Mouse (Mus musculus) ovary, postnatal 36 days (tissue): ENCODE measurements around the gene 1700023F06Rik.

ENCODE experiments used
- DNase-seq: peaks from one replicate; pipeline ENCODE4 v3.0.0; 2022; ENCODE audit warnings: low spot score, mixed read lengths

The 1700023F06Rik gene

DNA sequence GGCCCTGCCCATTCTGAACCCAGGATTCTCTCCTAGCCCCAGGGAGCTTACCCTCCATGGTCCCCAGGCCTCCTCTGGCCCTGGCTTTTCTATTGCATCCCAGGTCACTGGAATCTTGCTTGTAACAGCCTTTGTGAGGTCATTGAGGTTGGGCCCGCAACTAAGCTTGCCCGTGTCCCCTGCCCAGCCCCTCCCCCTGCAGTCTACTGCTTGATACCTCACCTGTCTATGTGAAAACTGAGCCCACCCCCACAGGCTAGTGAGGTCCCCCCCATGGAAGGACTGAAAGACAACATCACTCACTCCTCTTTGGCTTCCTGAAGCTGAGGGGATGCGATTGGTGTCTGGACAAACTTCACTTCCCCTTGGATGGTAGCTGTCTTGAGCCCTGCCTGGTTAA is at the start of gene 1700023F06Rik:
1700023F06Rik (minus strand) TSS at position 101 of the 400 bp plus-strand sequence.
- DNase-seq: no peak

DNA sequence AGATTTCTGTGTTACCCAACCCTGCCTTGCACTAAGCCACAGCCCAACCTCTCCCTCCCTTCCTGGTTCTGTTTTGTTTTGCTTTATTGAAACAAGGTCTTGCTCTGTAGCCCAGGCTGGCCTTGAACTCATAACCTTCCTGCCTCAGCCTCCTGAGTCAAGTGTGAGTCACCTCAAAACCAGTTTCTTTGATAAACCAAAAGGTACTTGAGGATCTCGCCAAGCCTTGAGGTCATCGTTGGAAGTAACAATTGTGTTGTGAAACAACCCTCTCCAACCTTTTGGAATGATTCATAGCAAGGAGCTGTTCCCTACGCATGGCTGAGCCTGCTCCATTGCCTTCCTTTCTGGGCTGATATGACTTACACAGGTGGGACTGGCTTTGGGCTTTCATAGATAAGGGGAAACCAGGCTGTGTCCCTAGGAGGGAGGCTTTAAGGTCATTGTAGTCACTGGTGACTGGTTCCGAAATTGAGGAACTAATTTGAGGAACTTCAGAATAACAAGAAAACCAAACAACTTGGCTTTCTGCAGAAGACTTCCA is 49.7 kb upstream of the 1700023F06Rik start:
- DNase-seq: no peak

DNA sequence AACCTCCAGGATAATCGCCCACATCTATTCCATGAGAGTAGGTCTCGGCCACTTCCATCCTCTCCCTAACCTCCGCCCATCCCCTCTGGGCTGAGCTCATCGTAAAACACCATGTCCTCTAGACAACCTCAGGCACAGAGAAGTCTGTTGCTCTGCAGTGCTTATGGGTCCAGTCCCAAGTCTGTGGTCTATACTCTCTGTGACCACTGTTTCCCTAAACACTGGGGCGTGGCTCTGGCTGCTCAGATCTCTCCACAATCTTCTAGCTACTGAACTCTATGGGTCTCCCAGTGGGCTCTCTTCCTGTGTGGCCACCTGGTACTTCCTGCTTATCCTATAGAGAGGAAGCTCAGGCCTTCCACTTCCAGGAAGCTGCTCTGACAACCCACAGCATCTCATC is 45.2 kb upstream of the 1700023F06Rik start:
- no peak for DNase-seq

DNA sequence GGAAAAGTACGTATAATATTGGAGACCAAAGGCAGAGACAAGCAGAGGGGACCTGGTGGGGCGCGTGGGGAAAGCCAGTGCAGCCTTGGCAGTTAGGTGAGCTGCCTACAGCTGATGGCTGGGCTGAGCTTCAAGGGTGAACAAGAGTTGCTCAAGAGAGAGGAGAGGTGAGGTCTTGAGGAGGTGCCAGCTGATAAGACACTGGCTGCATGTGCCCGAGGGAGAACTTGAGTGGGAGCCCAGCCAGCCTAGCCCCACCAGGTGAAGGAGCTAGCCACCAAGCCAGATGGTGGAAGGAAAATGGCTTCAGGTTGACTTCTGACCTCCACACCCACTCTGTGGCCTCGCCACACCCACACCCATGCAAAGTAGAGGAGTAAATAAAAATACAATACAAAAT is 44.0 kb upstream of the 1700023F06Rik start:
- DNase-seq: no peak

DNA sequence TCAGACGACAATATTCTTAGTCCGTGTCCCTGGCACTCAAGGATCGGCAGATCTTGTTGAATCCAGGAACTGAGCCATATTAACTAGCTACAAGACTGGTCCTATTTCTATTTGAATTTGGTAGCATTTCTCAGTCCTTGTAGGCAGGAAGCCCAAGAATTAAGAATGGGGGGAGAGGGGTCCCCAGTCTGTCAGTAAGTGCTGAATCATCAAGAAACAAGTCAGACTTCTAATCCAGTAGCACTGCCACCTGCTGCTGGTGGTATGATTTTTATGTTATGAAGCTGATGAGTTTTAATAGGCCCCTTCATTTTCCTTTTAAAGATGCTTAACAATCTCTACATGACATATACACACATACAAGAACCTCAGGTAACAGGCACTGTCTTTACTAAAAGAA is 42.0 kb upstream of the 1700023F06Rik start:
- no peak for DNase-seq

DNA sequence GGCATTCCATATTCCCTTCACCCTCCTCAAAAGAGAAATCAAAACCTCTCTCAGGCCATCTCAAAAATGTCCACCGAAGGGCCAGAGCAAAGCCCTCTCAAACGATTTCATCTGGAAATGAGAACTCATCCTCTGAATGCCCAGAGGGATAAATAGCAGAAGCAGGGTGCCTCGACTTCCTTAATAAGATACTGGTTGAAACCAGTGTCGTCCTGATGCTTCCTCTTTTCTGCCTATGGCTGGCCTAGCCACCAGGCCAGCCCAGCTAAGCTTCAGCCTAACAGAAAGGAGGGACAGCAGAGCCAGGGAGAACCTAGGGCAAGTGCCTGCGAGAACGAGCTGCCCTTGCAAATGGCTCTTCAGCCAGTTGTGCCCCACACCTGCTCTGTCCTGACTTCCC is 41.2 kb upstream of the 1700023F06Rik start:
- no peak for DNase-seq

DNA sequence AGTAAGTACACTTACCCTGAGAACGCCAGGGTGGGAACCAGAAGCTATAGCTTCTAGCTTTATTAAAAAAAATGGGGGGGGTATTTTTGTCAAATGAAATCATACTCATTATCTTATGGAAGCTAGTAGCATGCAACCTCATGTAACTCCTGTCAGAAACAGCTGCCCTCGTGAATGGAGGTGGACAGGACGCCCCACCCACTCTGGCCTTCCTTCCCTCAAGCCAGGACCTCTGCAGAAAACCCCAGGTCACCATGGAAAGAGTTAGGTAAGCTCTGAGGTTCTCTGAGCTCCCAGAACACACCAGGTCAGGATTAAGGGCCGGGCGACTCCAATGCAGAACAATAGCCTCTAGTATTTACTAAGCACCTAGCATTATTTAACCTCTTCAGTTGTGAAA is 40.5 kb upstream of the 1700023F06Rik start:
- DNase-seq: no peak

DNA sequence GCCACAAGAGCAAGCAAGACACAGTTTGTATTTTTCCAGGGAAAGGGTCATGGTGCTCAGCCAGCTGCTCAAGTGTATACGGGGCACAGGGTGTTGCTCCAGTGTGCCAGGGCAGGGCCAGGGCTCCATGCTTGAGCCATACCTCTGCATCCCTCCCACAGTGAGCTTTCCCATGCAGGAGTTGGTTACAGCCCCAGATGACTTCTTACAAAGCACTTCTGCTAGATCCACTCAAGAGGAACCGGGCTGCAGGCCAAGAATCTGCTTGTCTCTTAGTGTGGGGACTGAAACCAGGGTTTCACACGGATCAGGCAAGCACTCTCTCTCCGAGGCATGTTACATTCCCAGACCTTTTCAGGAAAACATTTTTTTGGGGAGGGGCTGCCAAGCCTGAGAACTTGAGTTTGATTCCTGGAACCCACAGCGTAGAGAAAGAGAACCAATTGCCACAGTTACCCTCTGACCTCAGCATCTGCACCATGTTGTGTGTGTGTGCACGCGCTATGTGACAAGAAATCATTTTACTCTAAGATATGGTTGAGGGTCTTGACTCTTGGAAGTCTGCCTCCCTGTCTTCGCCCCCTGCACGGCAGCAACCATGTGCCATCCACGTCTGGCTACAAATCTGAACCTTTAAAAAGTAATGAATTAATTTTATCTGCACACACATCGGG is 39.3 kb upstream of the 1700023F06Rik start:
- peak; percentile 56 for DNase-seq

DNA sequence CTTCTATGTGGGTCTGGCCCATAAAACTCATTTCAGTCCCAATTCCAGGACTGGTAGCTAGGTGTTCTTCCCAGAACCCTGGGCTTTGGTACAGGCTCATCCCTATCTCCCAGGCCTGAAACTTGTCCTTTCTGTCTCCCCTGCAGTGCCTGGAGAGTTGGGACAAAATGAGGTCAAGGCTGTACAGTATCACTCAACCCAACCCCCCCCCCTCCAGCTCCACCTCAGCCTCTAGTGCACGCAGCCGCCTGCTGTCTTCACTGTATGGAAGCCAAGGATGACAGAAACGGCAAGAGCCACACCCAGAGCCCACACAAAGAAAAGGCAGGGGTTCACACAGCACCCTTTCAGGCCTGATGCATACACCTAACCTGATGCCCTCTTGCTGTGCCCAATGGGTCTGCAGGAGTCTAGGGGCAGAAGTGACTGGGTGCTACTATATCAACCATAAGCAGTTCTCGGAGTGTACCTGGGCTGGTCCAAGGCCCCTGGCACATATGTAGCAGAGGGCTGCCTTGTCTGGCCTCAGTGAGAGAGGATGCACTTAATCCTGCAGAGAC is 38.5 kb upstream of the 1700023F06Rik start:
- no peak for DNase-seq

DNA sequence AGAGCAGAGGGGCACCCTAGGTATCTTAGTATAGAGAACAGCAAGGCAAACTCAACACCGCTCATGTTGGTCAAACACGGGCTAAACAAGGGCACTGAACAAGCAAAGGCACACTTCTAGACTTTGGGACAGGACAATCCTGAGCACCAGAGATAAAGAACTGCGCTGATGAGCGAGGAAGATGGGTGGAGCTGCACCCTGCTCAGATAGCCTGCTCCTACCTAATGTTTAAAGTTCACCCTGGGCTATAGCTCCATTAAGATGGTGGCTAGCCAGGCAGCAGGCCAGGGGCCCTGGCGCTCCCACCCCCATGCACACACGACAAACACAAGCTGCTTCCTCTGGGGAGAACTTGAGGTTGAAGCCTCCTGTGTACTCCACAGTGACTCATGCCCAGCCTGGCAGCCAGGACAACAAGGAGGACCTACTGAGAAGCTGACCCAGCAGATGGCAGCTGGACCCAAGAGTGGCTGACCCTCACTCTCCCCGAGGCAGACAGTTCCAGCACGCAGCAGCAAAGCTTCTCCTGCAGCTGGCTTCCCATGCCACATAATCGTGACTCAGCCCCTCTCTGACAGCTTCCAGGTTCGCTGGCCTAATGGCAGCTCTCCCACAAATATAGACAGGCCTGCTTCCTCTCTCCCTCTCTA is 37.8 kb upstream of the 1700023F06Rik start:
- peak; percentile 35 for DNase-seq

DNA sequence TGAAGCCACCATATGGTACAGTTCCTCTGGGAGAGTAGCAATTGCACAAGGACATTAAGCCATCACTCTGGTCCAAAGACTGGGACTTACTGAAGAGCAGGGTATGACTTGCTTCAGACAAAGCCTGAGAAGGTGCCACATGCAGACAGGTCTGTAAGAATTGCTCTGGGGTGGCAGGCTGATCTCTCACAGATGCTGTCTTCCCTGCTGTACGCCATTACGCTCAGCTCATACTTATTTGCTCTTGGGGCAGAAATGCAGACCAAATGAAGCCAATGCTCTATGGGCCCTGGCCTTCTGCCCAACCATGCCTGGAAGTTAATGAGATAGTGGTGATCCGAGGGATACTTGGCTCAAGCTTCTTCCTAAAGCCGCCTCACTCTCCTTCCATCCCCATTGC is 36.5 kb upstream of the 1700023F06Rik start:
- no peak for DNase-seq

DNA sequence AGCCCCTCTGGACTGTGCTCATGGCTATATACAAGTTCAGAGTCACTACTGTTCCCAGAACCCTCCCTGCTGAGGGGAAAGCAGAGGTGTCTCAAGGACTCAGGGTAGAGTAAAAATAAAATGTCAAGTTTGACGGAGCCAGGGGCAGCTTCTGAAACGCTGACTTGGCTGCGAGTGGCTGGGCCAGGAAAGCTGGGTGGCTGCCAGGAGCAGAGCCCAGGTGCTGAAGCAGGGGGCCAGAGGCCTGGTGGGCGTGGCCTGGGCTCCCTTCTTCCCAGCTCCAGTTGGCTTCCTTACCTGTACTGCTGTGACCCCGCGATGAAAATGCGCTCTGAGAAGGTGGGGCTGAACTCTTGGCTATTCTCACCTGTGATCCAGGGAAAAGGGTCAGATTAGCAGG is 32.4 kb upstream of the 1700023F06Rik start:
- no peak for DNase-seq

DNA sequence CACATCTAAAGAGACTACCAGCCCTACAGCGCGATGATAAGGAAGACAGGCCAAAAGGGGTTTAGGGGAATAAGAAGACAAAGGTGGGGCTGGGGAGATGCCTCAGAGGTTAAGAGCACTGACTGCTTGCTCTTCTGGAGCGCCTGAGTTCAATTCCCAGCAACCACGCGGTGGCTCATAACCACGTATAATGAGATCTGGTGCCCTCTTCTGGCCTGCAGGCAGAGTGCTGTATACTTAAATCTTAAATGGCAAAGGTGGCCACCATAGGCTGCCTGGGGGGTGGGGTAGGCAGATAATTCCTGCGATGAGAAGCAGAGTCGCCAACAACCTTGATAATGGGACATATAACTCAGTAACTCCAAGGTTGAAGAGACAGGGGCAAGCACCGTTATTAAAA is 29.4 kb upstream of the 1700023F06Rik start:
- no peak for DNase-seq

DNA sequence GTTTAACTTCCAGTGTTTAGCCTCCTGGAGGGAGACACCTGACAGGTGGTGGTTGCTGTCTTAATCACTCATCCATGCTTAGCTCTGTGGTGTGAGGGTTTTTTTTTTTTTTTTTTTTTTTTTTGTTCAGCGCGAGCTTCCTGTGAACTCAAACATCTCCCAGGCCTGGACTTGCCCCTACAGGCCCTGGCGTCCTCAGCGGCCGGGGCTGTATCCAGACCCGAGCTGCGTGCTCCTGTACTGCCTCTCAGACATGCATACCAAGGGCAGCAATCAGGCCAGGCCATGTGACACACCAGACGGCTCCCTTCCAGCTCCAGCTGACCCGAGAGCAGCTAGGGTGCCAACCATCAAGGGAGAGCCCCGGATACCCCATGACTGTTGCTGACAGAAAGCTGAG is 28.5 kb upstream of the 1700023F06Rik start:
- DNase-seq: no peak

DNA sequence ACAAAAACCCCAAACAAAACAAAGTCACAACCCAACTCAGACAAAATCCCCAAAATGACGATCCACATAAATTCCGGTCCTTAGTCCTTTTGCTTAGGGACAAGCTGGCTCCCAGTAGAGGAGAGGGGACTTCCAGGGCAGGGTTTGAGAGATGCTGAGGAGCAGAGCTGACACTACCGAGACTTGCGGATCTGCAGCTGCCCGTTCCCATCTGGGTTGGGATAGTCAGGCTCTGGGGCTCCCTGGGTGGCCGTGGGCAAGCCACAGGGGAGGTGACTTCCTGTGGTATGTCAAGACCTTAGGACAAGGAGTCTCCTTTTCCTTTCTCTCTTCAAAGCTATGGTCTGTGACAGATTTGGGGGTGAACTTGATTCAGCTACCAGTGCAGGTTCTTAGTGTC is 28.1 kb upstream of the 1700023F06Rik start:
- no peak for DNase-seq

DNA sequence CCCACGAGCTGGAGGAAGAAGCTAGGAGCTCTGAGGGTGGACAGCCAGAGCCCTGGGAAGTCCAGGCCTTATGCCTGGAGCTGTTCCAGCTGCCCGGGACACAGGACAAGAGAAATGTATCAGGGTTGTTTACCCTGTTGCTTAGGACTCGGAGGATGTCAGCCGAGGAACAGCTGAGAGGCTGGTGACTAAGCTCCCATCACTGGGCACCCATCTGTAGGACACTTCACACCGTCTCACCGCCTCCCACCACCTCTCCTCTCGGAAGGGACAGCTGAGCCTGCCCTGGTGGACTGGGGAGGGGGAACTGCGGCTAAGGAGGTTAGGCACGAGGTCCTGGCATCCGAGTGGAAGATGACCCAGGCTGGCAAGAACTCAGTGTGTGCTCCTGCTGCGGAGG is 27.3 kb upstream of the 1700023F06Rik start:
- no peak for DNase-seq

DNA sequence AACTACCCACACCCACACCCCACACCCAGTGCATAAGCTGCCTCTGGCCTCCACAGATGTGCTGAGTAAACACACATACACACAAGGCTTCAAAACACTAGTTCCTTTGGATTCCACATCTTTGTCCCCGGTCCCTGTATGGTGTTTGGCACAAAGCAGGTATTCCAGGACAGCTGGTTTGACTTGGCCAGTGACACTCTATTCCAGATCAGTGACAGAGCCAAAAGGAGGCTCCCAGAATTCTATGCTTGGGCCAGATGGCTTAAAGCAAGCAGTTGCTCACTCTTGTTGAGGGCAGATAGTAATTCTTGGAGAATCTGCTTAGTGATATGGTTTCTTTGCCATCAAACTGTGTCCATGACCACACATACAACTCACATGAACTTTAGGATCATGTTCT is 26.1 kb upstream of the 1700023F06Rik start:
- no peak for DNase-seq

DNA sequence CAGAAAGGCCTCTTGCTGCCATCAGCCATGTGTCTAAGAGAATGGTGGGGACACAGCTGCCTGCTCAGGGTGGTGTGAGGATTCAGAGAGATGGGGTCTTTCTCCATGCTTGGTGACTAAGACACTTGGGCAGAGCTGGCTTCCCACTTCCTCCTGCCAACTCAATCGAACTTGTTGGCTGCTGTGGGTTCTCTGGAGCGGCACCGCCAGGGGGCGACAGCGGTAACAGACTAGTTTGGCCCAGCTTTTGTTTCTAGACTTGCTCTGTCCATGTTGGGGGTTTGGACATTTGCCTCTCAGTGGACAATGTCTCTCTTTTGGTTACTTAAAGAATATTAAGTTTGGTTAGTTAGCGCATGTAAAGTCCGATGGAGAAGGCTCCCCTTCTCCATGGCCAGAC is 24.6 kb upstream of the 1700023F06Rik start:
- DNase-seq: peak; percentile 81

DNA sequence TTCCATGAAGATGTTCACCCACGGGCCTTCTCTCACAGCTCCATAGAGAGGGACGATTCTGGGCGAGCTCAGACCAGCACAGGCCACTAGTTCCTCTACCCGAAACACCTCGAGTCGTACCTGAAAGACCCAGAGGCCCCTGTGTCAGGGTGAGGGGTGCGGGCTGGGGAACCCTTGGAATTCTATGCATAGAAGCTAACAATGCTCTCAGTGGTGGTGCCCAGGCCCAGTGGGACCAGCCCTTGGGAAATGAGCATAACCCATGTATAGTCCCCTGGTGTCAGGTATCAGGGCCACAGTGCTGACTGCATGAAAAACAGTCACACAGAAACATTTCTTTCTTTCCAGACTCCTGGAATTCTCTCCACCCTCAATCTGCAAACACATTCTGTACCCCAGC is 23.0 kb upstream of the 1700023F06Rik start:
- no peak for DNase-seq

DNA sequence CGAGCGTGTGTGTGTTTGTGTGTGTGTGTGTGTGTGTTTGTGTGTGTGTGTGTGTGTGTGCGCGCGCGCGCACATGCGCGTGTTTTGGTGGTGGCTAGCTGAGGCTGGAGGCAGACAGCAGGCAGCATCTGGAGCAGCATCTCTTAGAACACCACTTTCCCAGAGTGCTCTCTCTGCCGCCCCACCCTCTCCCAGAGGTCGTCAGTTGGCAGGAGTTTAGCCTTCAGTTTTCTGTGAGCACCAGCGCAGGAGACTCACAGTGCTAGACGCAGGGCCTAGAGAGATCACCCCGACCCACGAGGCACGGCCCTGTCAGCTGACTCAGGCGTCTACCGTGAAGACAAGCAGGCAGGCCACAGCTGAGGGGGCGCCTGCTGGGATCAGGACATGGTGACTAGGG is 22.3 kb upstream of the 1700023F06Rik start:
- no peak for DNase-seq

DNA sequence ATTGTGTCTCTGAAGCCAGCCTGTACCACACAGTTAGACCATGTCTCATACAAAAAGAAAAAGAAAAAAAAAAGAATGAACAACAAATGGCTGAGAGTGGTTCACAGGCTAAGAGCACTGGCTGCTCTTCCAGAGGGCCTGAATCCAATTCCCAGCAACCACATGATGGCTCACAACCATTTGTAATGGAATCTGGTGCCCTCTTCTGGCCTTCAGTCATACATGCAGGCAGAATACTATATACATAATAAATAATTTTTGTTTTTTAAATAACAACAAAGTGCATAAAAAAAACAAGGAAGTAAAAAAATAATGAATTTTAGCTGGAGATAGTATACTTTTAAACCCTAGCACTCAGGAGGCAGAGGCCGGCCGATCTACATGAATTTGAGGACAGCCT is 21.2 kb upstream of the 1700023F06Rik start:
- DNase-seq: no peak

DNA sequence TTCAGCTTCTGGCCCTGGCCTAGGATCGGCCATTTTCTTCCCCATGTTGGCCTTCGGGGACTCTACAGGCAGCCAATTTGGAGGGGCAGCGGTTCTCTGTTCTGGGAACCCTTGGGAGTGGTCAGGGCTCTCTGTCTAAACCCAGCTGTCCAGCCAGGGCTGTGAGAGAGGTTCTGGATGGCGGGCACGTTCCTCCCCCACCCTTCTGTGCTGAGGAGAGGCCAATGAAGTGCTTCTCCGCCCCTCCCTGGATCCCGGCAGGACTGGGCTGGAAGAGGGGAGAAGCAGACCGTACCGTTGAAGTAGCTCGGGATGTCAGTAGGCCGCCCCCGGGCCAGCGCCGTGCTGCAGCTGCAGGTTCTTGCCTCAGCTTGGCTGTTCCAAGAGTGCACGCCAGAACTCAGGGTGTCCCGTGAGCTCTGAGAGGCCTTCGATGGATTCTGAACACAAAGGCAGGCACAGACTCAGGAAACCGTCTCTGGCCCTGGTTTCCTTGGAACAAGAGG is 15.6 kb upstream of the 1700023F06Rik start:
- DNase-seq: no peak

DNA sequence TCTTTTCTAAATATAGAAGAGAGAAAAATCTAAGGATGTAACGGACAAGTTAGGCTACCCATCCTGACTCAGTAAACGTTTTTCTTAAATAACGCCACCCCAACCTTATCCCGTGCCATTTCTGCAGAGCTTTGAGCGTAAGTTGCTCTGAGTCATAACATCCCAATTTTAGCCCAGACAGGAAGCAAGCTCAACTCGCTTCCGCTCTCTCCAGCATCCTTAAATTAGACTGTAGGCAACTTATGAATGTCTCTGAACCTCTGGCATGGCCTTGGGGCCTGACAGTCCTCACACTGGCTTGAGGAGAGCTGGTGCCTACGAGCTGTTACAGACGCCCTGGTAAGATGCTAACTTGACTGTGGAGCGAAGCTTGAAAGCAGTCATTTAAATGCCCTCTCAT is 15.1 kb upstream of the 1700023F06Rik start:
- DNase-seq: no peak
